Mouse (Mus musculus): ENCODE results near the gene Ccdc170.

- TF ChIP-seq POLR2A (IDR thresholded peaks at IDR 0.05; ENCODE audit: borderline replicate concordance, extremely low read depth, insufficient read depth, insufficient read length, poor library complexity, severe bottlenecking) (no peak), CTCF (IDR thresholded peaks at IDR 0.05; ENCODE audit: borderline replicate concordance, extremely low read depth, insufficient read depth, insufficient read length) (no peak)
Observed at GRCm38 (mm10) chr10:4484986-4485385, 2.7 kb downstream of the Ccdc170 start.
